Mouse (Mus musculus): ENCODE measurements around the gene Zfp800.

DNA sequence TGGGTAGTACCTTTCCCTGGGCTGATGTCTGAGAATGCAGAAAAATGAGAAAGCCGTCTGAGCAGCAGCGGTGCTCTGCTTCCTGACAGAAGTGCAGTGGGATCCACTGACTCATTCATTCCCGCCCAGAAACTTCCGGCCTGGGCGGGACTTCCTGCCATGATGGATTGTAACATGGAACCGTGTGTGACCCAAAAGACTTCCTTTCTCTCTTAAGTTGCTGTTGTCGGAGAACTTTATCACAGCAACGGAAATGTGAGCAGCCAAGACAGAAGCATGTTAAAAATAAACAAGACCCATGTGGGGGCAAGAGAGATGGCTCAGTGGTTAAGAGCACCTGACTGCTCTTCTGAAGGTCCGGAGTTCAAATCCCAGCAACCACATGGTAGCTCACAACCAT, 12.2 kb upstream of the Zfp800 start:
- TF ChIP-seq ZNF384 (IDR thresholded peaks at IDR 0.05; ENCODE audit: low read depth, low read length) = no peak
- TF ChIP-seq ZC3H11A (IDR thresholded peaks at IDR 0.05; ENCODE audit: borderline replicate concordance, low read depth, low read length) = no peak
- no peak for TF ChIP-seq CHD2 (IDR thresholded peaks at IDR 0.05; ENCODE audit: low read depth, low read length)
- TF ChIP-seq HCFC1 (IDR thresholded peaks at IDR 0.05; ENCODE audit: borderline replicate concordance, insufficient read depth, low read length) = no peak
